Mouse (Mus musculus): ENCODE measurements around the gene Capn2.

Capn2 gene

DNA sequence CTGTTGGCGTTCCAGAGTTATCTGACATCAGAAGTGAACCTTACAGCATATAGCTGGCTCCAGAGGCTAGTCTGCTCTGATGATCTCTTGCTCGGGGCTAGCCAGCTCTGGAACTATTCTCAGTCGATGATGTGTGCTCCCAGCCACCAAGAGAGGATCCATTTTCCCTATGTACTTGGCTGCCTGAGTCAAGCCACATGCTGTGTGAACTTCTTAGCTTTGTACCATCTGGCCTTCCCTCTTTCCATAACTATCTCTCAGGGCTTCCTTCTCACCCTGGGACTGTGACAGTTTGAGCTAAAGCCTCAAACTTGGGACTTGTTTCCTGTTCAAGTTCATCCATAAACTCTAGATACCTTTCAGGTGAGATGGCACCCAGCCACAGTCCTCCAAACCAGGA is 16.2 kb upstream of the Capn2 start:
- in situ Hi-C loops (cut with MboI; ENCODE audit: low pct_unique_long_range_greater_than_20kb in 1 of 2, low sequenced_read_pairs in 2 of 2, unreplicated experiment in 1 of 2), result loop anchor here in 1 of 2 experiments (10.0 to 25.0 kb wide), 2 partner anchors 379 to 646 kb away; no protein-coding TSS in a partner anchor

GRCm38 (mm10) chr1:182527921-182528858 is 10.8 kb upstream of the Capn2 start:
- in situ Hi-C loops (cut with MboI; ENCODE audit: low pct_unique_long_range_greater_than_20kb in 1 of 2, low sequenced_read_pairs in 2 of 2, unreplicated experiment in 1 of 2), result loop anchor here in 1 of 2 experiments (25.0 kb wide), 1 partner anchor 641 kb away; no protein-coding TSS in a partner anchor

DNA sequence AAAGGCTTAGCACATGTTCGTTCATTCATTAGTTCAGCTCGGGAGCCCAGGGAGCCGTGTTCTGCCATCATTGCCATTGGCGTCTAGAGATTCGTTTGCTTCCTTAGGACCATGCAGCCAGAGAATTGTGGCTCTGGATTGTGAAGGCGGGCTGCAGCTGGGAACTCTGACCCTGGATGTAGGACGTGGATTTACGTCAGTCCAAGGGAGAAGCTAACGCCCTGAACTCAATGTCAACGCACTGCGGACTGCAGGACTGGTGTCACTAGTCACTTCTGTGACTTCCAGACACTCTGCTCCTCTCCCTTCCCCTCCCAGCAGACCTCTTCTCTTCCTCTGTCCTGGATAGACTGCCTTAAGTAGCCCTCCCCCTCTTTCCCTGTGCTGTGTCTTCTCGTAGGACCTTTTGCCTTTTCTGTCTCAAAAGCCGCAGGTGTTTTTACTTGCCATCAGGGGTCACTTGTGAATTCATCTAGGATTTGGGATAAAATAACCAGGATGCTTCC is 9.9 kb upstream of the Capn2 start:
- in situ Hi-C loops (cut with MboI; ENCODE audit: low pct_unique_long_range_greater_than_20kb in 1 of 2, low sequenced_read_pairs in 2 of 2, unreplicated experiment in 1 of 2), result loop anchor here in 1 of 2 experiments (25.0 kb wide), 1 partner anchor 640 kb away; no protein-coding TSS in a partner anchor

DNA sequence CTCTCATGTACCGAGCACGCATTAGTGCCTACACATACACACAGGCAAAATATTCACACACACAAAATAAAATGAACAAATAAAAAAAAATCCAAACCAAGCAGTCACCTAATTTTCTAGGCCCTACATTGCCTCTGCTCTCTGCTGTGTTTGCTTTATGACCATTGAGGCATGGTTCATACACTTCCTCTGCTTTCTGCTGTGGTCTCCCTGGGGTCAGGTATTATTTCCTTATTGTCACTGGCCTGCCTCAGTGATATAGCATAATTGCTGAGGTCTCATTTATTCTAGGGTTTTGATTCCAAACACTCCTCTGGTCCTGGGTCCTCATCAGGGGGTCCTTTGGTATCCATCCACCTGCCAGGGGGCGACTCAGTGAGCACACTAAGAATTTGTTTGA is 8.2 kb upstream of the Capn2 start:
- in situ Hi-C loops (cut with MboI; ENCODE audit: low pct_unique_long_range_greater_than_20kb in 1 of 2, low sequenced_read_pairs in 2 of 2, unreplicated experiment in 1 of 2), result loop anchor here in 1 of 2 experiments (25.0 kb wide), 1 partner anchor 638 kb away; no protein-coding TSS in a partner anchor

DNA sequence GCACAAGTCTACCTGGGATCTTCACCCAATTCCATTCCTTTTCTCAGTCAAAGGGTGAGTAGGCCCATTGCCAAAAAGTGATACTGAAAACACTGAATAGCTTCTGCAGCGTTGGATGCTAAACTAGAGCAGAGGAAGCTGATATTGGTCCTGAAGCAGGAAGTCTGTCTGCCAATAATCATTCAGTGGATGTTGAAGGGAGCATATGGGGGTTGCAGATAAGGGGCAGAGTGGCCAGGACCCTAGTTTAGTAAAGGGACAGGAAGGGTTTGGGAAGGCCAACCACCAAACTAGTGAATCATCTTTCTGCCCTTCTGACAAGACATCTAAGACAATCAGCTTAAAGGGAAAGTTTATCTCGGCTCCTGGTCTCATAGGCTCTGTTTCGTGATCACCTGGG is 6.3 kb upstream of the Capn2 start:
- in situ Hi-C loops (cut with MboI; ENCODE audit: low pct_unique_long_range_greater_than_20kb in 1 of 2, low sequenced_read_pairs in 2 of 2, unreplicated experiment in 1 of 2), result loop anchor here in 1 of 2 experiments (25.0 kb wide), 1 partner anchor 361 kb away; the partner anchor contains the start of gene Vmn1r1

GRCm38 (mm10) chr1:182522961-182523360 is 5.6 kb upstream of the Capn2 start:
- in situ Hi-C loops (cut with MboI; ENCODE audit: low pct_unique_long_range_greater_than_20kb in 1 of 2, low sequenced_read_pairs in 2 of 2, unreplicated experiment in 1 of 2), result loop anchor here in 1 of 2 experiments (25.0 kb wide), 1 partner anchor 361 kb away; the partner anchor contains the start of gene Vmn1r1

DNA sequence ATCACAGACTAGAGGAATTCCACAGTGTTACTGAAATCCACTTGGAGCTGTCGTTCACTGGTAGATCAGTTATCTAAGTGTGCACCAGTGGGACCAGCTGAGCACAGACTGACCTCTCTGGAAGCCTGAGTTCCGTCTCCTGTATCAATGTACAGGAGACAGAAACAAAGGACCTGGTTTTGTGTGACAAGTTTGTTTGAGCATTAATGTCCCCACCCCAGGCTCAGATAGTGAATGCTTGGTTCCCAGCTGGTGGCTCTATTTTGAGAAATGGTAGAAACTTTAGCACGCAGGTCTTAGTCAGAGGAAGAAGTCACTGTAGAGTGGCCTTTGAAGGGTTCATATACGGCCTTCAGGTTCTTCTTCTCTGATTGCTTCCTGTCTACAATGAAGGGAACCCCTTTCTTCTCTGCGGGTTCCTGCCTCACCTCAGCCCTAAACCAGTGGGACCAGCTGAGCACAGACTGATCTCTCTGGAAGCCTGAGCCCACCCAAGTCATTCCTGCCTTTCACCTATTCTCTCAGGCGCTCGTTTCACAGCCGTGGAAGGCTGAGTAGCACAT is 3.6 kb upstream of the Capn2 start:
- in situ Hi-C loops (cut with MboI; ENCODE audit: low pct_unique_long_range_greater_than_20kb in 1 of 2, low sequenced_read_pairs in 2 of 2, unreplicated experiment in 1 of 2), result loop anchor here in 1 of 2 experiments (25.0 kb wide), 1 partner anchor 359 kb away; the partner anchor contains the start of gene Vmn1r1

DNA sequence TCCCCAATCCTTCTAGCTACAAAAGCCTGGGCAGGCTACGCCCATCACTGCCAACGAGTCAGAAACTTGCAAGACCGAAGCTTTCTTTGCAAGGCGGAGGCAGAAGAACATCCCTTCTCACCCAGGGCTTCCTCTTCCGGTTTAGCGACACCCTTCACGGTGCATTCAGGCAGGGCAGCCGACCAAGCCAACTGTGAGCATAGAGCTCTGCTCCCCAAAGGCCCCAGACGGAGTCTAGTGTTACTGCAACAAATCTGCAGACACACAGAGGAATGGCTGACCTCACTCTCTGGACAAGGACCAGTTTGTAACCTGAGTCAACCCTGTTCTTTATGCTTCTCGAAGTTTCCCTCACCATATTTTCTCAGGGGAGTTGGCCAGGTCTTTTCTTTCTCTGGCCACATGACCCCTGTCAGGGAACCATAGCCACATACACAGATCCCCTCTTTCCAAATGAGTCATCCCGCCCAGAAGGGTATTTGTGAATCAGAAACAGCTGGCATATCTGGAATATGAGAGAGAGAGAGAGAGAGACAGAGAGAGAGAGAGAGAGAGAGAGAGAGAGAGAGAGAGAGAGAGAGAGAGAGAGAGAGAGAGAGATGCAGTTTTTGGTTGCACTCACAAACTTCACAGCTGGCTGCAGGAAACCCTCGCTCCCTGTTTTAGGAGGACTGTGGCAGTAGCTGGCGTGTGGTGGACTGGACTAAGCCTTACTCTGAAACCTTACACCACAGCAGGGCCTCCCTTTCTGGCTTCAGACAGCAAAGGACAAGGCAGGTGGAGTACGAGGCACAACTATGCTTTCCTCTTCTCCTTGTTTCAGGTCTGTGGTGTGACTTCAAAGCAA is 2.9 kb upstream of the Capn2 start:
- in situ Hi-C loops (cut with MboI; ENCODE audit: low pct_unique_long_range_greater_than_20kb in 1 of 2, low sequenced_read_pairs in 2 of 2, unreplicated experiment in 1 of 2), result loop anchor here in 1 of 2 experiments (25.0 kb wide), 1 partner anchor 358 kb away; the partner anchor contains the start of gene Vmn1r1

DNA sequence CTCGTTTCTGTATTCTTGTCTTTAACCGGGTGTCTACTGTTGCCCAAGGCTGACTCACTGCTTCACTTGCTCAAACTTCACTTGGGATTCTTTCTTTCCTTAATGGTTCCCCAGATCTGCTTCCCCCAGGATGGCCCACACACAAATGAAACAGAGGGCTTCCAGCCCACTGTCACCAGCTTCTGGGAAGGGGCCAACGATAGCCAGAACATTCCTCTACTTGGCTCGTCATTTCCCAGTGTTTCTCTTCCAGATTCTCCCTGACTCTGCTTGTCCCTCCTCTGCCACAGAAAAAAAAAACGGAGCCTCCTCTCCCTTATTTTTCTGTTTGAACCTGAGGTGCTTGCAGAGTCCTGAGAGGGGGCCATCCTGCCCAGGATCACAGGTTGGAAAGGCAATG is 1.9 kb upstream of the Capn2 start:
- in situ Hi-C loops (cut with MboI; ENCODE audit: low pct_unique_long_range_greater_than_20kb in 1 of 2, low sequenced_read_pairs in 2 of 2, unreplicated experiment in 1 of 2), result loop anchor here in 1 of 2 experiments (25.0 kb wide), 1 partner anchor 357 kb away; the partner anchor contains the start of gene Vmn1r1

- in situ Hi-C loops (cut with MboI; ENCODE audit: low pct_unique_long_range_greater_than_20kb in 1 of 2, low sequenced_read_pairs in 2 of 2, unreplicated experiment in 1 of 2), result loop anchor here in 1 of 2 experiments (25.0 kb wide), 1 partner anchor 357 kb away; the partner anchor contains the start of gene Vmn1r1
Observed at GRCm38 (mm10) chr1:182518811-182519210, 1.4 kb upstream of the Capn2 start.

DNA sequence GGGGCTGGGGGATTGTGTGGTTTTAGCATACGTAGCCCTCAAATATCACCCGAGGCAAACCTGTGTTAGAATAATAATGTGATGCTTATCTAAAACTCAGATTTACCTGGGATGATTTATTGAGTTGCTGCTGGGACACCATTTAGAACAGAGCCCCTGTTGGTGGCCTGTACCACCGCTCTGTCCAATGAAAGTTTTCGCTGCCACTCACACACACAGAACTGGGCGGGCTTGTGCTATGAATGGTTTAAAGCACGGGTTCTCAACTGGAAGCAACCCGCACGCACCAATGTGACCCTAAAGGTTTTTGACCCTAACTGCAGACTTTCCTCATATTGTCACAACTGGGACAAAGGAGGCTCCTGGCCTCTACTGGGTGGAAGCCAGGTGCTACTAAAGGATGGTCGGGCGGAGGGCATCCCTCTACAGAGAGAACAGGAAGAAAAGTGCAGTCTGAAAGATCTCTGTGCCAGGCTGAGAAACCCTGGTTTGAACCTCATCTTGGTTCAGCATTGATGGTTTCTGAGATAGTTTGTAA is 804 bp upstream of the Capn2 start:
- in situ Hi-C loops (cut with MboI; ENCODE audit: low pct_unique_long_range_greater_than_20kb in 1 of 2, low sequenced_read_pairs in 2 of 2, unreplicated experiment in 1 of 2), result loop anchor here in 1 of 2 experiments (25.0 kb wide), 1 partner anchor 356 kb away; the partner anchor contains the start of gene Vmn1r1

GRCm38 (mm10) chr1:182517677-182518011 is 236 bp upstream of the Capn2 start:
- in situ Hi-C loops (cut with MboI; ENCODE audit: low pct_unique_long_range_greater_than_20kb in 1 of 2, low sequenced_read_pairs in 2 of 2, unreplicated experiment in 1 of 2), result loop anchor here in 1 of 2 experiments (25.0 kb wide), 1 partner anchor 355 kb away; the partner anchor contains the start of gene Vmn1r1

DNA sequence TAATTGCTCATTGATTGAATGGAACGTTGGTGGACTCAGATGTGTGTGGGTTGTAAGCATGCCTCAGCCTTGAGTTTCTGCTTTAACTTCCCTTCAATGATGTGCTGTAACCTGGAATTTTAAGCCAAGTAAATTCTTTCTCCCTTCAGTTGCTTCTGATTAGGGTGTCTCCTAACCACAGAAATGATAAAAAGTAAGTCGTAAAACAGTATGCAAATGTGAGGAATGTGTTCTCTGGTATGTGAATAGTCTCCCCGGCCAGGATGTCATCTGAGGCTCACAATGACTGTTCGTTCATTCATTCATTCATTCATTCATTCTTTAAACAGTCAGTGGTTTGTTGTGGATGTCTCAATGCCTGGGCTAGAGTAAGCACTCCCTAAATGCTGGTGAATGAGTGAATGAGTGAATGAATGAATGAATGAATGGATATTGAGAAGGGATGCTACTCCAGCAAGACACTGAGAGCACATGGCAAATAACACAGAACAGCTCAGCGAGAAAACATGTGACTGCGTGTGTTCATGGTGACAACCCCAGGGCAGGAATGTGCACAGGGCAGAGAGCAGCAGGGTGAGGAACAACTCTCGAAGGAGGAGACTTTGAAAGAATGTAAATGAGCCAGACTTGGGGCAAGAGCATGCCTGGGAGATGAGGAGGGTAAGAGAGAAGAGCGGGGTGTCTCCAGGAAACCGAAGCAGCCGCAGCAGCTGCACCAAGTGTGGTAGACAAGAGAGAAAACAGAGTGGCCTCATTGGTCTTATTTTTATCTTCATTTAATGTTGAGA is 2.4 kb downstream of the Capn2 start:
- in situ Hi-C loops (cut with MboI; ENCODE audit: low pct_unique_long_range_greater_than_20kb in 1 of 2, low sequenced_read_pairs in 2 of 2, unreplicated experiment in 1 of 2), result loop anchor here in 1 of 2 experiments (25.0 kb wide), 1 partner anchor 353 kb away; the partner anchor contains the start of gene Vmn1r1

GRCm38 (mm10) chr1:182513714-182514113 is 3.7 kb downstream of the Capn2 start:
- in situ Hi-C loops (cut with MboI; ENCODE audit: low pct_unique_long_range_greater_than_20kb in 1 of 2, low sequenced_read_pairs in 2 of 2, unreplicated experiment in 1 of 2), result loop anchor here in 1 of 2 experiments (25.0 kb wide), 1 partner anchor 351 kb away; the partner anchor contains the start of gene Vmn1r1

DNA sequence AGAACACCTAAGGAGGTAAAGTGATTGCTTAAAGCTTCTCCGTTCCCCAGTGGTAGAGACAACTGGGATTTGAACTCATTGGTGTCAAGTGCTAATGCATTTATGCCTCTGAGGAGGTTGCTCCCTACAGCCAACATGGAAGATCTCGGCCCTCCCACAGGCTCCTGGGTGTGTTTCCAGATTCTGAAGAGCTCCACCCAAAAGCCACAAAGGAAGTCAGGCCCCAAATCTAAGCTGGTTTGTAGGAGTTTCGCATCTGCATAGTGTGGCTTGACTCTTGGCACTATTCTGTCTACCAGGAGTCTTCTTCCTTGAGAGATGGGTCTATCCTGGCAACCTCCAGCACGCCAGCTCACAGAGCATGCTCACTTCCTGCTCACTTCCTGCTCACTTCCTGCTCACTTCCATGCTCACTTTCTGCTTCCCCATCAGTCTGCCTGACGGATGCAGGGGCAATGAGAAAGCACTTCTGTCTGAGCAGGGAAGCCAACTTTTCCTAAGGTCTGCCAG is 4.5 kb downstream of the Capn2 start:
- in situ Hi-C loops (cut with MboI; ENCODE audit: low pct_unique_long_range_greater_than_20kb in 1 of 2, low sequenced_read_pairs in 2 of 2, unreplicated experiment in 1 of 2), result loop anchor here in 1 of 2 experiments (25.0 kb wide), 1 partner anchor 351 kb away; the partner anchor contains the start of gene Vmn1r1

DNA sequence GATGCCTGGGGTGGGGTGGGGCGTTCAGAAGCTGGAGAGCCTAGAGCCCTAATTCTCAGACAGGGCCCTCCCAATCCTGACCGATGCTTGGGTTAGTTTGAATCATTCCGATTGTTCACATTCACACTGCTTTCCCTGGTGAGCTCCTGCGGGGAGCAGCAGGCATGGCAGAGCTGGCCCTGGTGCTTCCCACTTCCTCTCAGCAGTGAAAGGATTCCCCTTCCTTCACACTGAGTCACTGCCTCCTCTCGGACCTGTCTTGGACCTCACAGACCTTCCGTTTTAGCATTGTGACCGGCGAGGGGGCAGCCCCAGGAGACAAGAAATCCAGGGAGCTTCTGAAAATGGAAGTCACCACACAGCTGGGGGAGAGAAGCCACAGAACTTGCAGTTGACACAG is 5.6 kb downstream of the Capn2 start:
- in situ Hi-C loops (cut with MboI; ENCODE audit: low pct_unique_long_range_greater_than_20kb in 1 of 2, low sequenced_read_pairs in 2 of 2, unreplicated experiment in 1 of 2), result loop anchor here in 1 of 2 experiments (25.0 kb wide), 1 partner anchor 349 kb away; the partner anchor contains the start of gene Vmn1r1
